Mouse (Mus musculus): ENCODE measurements around the gene Zbtb16.

Zbtb16 gene

GRCm38 (mm10) chr9:48741433-48742077 is 94.5 kb downstream of the Zbtb16 start:
- no peak for DNase-seq

GRCm38 (mm10) chr9:48740732-48741255 is 95.2 kb downstream of the Zbtb16 start:
- no peak for DNase-seq

GRCm38 (mm10) chr9:48740098-48740505 is 95.9 kb downstream of the Zbtb16 start:
- peak; percentile 87 for DNase-seq

- no peak for DNase-seq
Measured at GRCm38 (mm10) chr9:48738795-48739476, 97.1 kb downstream of the Zbtb16 start.

GRCm38 (mm10) chr9:48737911-48738310 is 98.1 kb downstream of the Zbtb16 start:
- no peak for DNase-seq

GRCm38 (mm10) chr9:48737210-48737850 is 98.7 kb downstream of the Zbtb16 start:
- peak; percentile 98 for DNase-seq

GRCm38 (mm10) chr9:48736361-48737209 is 99.4 kb downstream of the Zbtb16 start:
- peak; percentile 89 for DNase-seq

- DNase-seq: peak; percentile 42
Measured at GRCm38 (mm10) chr9:48735466-48736312, 100.3 kb downstream of the Zbtb16 start.

GRCm38 (mm10) chr9:48734725-48735465 is 101.1 kb downstream of the Zbtb16 start:
- no peak for DNase-seq

GRCm38 (mm10) chr9:48733817-48734544 is 102.0 kb downstream of the Zbtb16 start:
- peak; percentile 87 for DNase-seq

- DNase-seq: no peak
Measured at GRCm38 (mm10) chr9:48733083-48733482, 102.9 kb downstream of the Zbtb16 start.

GRCm38 (mm10) chr9:48731651-48732536 is 104.1 kb downstream of the Zbtb16 start:
- DNase-seq: no peak

- no peak for DNase-seq
Measured at GRCm38 (mm10) chr9:48730446-48730979, 105.5 kb downstream of the Zbtb16 start.

GRCm38 (mm10) chr9:48729471-48729870 is 106.6 kb downstream of the Zbtb16 start:
- no peak for DNase-seq

GRCm38 (mm10) chr9:48728731-48729123 is 107.3 kb downstream of the Zbtb16 start:
- DNase-seq: no peak

GRCm38 (mm10) chr9:48728083-48728730 is 107.8 kb downstream of the Zbtb16 start:
- no peak for DNase-seq

GRCm38 (mm10) chr9:48726341-48726740 is 109.7 kb downstream of the Zbtb16 start:
- no peak for DNase-seq

- no peak for DNase-seq
Measured at GRCm38 (mm10) chr9:48725918-48726317, 110.1 kb downstream of the Zbtb16 start.

All from right cerebral cortex, adult 18-20 months (tissue).